Mouse (Mus musculus): Measurements from ENCODE around the gene Krt12. TPM values are rescaled to one million over a fixed set of nuclear protein-coding genes. Genes with fewer than 3 reads are reported as not detected.

Krt12 gene
- total RNA-seq (2014; rRNA removed; ENCODE audit: low replicate concordance) = not detected in 2 replicates
- polyA plus RNA-seq (2015; fragmentation: Nextera tagmentation; extraction: Ambion mirVana) = not detected in 2 replicates

DNA sequence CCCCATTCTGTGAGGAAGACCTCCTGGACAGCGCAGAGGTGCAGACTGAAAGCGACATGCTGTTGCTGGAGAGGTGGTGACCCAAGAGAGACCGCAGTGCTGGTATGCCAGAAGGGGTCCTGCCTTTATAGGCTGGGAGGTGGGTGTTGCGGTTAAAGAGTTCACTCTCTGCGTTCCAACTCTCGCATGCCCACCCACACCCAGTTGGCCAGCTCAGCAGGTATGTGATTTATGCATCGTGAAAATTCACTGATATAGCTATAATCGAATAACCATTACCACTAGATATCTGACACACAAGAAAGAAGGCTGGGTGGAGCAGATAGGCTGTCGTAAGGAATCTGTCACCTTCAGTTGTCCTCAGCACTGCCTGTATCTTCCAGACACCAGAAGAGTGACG is at the start of gene Krt12:
Gene Krt12 (minus strand): TSS at position 101 of the 400 bp plus-strand sequence.
- H3K27ac ChIP-seq (ENCODE audit: low read depth) = no peak within 1 kb of the TSS
- no peak within 1 kb of the TSS for H3K9ac ChIP-seq (replicated peaks; ENCODE audit: low read depth, low read length)
- H3K27me3 ChIP-seq (ENCODE audit: control insufficient read depth, insufficient read depth, low read length) = peaks cover 10% of the 10 kb centered on the region; the same call in 1 of the 2 replicates
- H3K4me3 ChIP-seq (ENCODE audit: low read depth, low read length) = no peak within 1 kb of the TSS
- H3K4me1 ChIP-seq (ENCODE audit: control insufficient read depth, insufficient read depth) = no peaks in the 10 kb centered on the region
- no peaks in the 10 kb centered on the region for H3K36me3 ChIP-seq (replicated peaks; ENCODE audit: control insufficient read depth, insufficient read depth, low read length)
- 67% methylated on average over 10 of the region's 10 CpGs for WGBS
- H3K9me3 ChIP-seq (replicated peaks; ENCODE audit: control insufficient read depth, low read length) = no peaks in the 10 kb centered on the region
- no peak within 1 kb of the TSS for H3K4me2 ChIP-seq (ENCODE audit: low read depth, low read length)
- TF ChIP-seq CTCF (IDR thresholded peaks at IDR 0.05; ENCODE audit: low read depth) (no peak), EP300 (IDR thresholded peaks at IDR 0.05; ENCODE audit: low read depth) (no peak)
- ATAC-seq (ENCODE audit: insufficient read depth, low read depth) (no peak), DNase-seq (ENCODE audit: low spot score) (no peak)

- Histone ChIP-seq H3K4me3 (ENCODE audit: low read depth, low read length) (no peak overlapping the region), H3K27me3 (ENCODE audit: control insufficient read depth, insufficient read depth, low read length) (no peaks in the 10 kb centered on the region), H3K27ac (ENCODE audit: low read depth) (no peak overlapping the region), H3K9ac (replicated peaks; ENCODE audit: low read depth, low read length) (no peak overlapping the region), H3K4me1 (ENCODE audit: control insufficient read depth, insufficient read depth) (no peaks in the 10 kb centered on the region), H3K36me3 (replicated peaks; ENCODE audit: control insufficient read depth, insufficient read depth, low read length) (no peaks in the 10 kb centered on the region), H3K9me3 (replicated peaks; ENCODE audit: control insufficient read depth, low read length) (no peaks in the 10 kb centered on the region), H3K4me2 (ENCODE audit: low read depth, low read length) (no peak overlapping the region)
- DNase-seq (ENCODE audit: low spot score) (no peak), ATAC-seq (ENCODE audit: insufficient read depth, low read depth) (no peak)
- WGBS = 75% methylated on average over 4 of the region's 4 CpGs
- TF ChIP-seq EP300 (IDR thresholded peaks at IDR 0.05; ENCODE audit: low read depth) = no peak
- no peak for TF ChIP-seq CTCF (IDR thresholded peaks at IDR 0.05; ENCODE audit: low read depth)
These were observed 47.2 kb upstream of the Krt12 start for GRCm38 (mm10) chr11:99469228-99469627.

- Histone ChIP-seq H3K4me3 (ENCODE audit: low read depth, low read length) (no peak overlapping the region), H3K4me1 (ENCODE audit: control insufficient read depth, insufficient read depth) (no peaks in the 10 kb centered on the region), H3K4me2 (ENCODE audit: low read depth, low read length) (no peak overlapping the region), H3K27ac (ENCODE audit: low read depth) (no peak overlapping the region), H3K36me3 (replicated peaks; ENCODE audit: control insufficient read depth, insufficient read depth, low read length) (no peaks in the 10 kb centered on the region), H3K27me3 (ENCODE audit: control insufficient read depth, insufficient read depth, low read length) (no peaks in the 10 kb centered on the region), H3K9ac (replicated peaks; ENCODE audit: low read depth, low read length) (no peak overlapping the region), H3K9me3 (replicated peaks; ENCODE audit: control insufficient read depth, low read length) (no peaks in the 10 kb centered on the region)
- no peak for ATAC-seq (ENCODE audit: insufficient read depth, low read depth)
- no peak for DNase-seq (ENCODE audit: low spot score)
- TF ChIP-seq CTCF (IDR thresholded peaks at IDR 0.05; ENCODE audit: low read depth) (no peak), EP300 (IDR thresholded peaks at IDR 0.05; ENCODE audit: low read depth) (no peak)
- WGBS = 71% methylated on average over 11 of the region's 11 CpGs
These were observed 46.5 kb upstream of the Krt12 start for GRCm38 (mm10) chr11:99468566-99468965.

DNA sequence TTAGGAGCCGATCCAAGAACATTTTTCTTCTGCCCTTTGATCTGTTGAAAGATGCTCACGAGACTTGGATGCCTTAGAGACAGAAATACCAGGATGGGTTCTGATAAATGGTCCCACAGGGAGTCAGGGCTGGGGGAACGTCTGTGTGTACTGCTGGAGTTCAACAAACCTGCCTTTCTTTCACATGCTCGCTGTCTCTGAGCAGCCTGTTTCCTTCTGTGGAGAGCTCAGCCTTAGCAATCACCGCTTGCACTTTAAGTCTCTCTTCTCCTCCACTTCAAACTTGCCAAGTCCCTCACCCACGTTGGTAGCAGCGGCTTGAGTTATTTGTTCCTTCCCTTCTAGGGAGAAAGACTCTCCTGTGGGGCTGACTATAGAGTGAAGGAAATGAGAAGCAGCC is 44.3 kb upstream of the Krt12 start:
- Histone ChIP-seq H3K27ac (ENCODE audit: low read depth) (no peak overlapping the region), H3K4me1 (ENCODE audit: control insufficient read depth, insufficient read depth) (no peaks in the 10 kb centered on the region), H3K27me3 (ENCODE audit: control insufficient read depth, insufficient read depth, low read length) (no peaks in the 10 kb centered on the region), H3K9ac (replicated peaks; ENCODE audit: low read depth, low read length) (no peak overlapping the region), H3K9me3 (replicated peaks; ENCODE audit: control insufficient read depth, low read length) (no peaks in the 10 kb centered on the region), H3K4me3 (ENCODE audit: low read depth, low read length) (no peak overlapping the region), H3K36me3 (replicated peaks; ENCODE audit: control insufficient read depth, insufficient read depth, low read length) (no peaks in the 10 kb centered on the region), H3K4me2 (ENCODE audit: low read depth, low read length) (no peak overlapping the region)
- no peak for ATAC-seq (ENCODE audit: insufficient read depth, low read depth)
- 26% methylated on average over 7 of the region's 7 CpGs for WGBS
- TF ChIP-seq CTCF (IDR thresholded peaks at IDR 0.05; ENCODE audit: low read depth) = no peak
- no peak for DNase-seq (ENCODE audit: low spot score)

DNA sequence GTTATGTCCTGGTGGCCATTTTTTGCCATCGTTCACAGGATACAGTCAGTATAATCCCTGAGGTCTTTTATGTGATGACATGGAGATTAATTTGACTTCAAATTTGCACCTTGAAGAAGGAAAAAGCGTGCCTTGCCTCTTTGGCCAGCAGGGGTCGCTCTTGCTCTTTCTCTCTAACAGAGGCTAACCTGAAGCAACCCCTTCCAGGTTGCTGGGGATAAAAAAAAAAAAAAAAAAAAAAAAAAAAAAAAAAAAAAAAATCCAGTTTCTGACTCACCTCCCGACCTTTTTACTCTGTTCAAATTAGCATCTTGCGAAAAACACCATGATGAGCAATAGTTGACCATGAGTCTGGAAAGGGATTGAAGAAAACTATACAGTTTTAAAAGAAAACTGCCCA is 42.8 kb upstream of the Krt12 start:
- H3K4me2 ChIP-seq (ENCODE audit: low read depth, low read length) = no peak overlapping the region
- H3K4me1 ChIP-seq (ENCODE audit: control insufficient read depth, insufficient read depth) = no peaks in the 10 kb centered on the region
- no peak overlapping the region for H3K9ac ChIP-seq (replicated peaks; ENCODE audit: low read depth, low read length)
- peak; percentile 66 for DNase-seq (ENCODE audit: low spot score)
- TF ChIP-seq CTCF (IDR thresholded peaks at IDR 0.05; ENCODE audit: low read depth) = peak; percentile 76
- no peak for TF ChIP-seq EP300 (IDR thresholded peaks at IDR 0.05; ENCODE audit: low read depth)
- no peak for ATAC-seq (ENCODE audit: insufficient read depth, low read depth)
- H3K4me3 ChIP-seq (ENCODE audit: low read depth, low read length) = no peak overlapping the region
- no peaks in the 10 kb centered on the region for H3K36me3 ChIP-seq (replicated peaks; ENCODE audit: control insufficient read depth, insufficient read depth, low read length)
- H3K27ac ChIP-seq (ENCODE audit: low read depth) = no peak overlapping the region
- H3K9me3 ChIP-seq (replicated peaks; ENCODE audit: control insufficient read depth, low read length) = no peaks in the 10 kb centered on the region
- 5% methylated on average over 5 of the region's 5 CpGs for WGBS
- no peaks in the 10 kb centered on the region for H3K27me3 ChIP-seq (ENCODE audit: control insufficient read depth, insufficient read depth, low read length)

DNA sequence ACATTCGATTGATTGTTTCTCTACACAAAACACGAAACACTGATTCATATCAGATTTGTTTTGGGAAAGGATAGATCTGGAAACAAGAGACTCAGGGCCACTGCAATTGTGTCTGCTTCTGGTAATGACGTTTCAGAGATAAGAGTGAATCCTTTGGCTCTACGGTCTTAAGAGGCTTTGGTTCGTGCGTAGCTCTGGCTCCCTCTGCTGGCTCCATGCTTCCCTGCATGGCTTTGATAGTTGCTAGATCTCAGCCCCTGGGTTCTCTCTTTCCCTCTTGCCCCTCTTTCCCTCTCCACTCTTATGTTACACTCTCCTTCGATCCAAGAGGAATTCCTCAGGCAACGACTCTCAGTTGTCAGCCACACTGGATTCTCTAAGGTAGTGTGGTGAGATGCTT is 41.1 kb upstream of the Krt12 start:
- ATAC-seq (ENCODE audit: insufficient read depth, low read depth) = no peak
- no peaks in the 10 kb centered on the region for H3K36me3 ChIP-seq (replicated peaks; ENCODE audit: control insufficient read depth, insufficient read depth, low read length)
- H3K9ac ChIP-seq (replicated peaks; ENCODE audit: low read depth, low read length) = no peak overlapping the region
- 6% methylated on average over 8 of the region's 8 CpGs for WGBS
- H3K4me2 ChIP-seq (ENCODE audit: low read depth, low read length) = no peak overlapping the region
- H3K9me3 ChIP-seq (replicated peaks; ENCODE audit: control insufficient read depth, low read length) = no peaks in the 10 kb centered on the region
- no peak overlapping the region for H3K27ac ChIP-seq (ENCODE audit: low read depth)
- peak; percentile 74 for DNase-seq (ENCODE audit: low spot score)
- no peaks in the 10 kb centered on the region for H3K4me1 ChIP-seq (ENCODE audit: control insufficient read depth, insufficient read depth)
- H3K4me3 ChIP-seq (ENCODE audit: low read depth, low read length) = no peak overlapping the region
- TF ChIP-seq EP300 (IDR thresholded peaks at IDR 0.05; ENCODE audit: low read depth) = no peak
- TF ChIP-seq CTCF (IDR thresholded peaks at IDR 0.05; ENCODE audit: low read depth) = peak; percentile 89
- H3K27me3 ChIP-seq (ENCODE audit: control insufficient read depth, insufficient read depth, low read length) = no peaks in the 10 kb centered on the region
